ENCODE assay signal across 10 mouse cellular contexts in the genomic region with DNA sequence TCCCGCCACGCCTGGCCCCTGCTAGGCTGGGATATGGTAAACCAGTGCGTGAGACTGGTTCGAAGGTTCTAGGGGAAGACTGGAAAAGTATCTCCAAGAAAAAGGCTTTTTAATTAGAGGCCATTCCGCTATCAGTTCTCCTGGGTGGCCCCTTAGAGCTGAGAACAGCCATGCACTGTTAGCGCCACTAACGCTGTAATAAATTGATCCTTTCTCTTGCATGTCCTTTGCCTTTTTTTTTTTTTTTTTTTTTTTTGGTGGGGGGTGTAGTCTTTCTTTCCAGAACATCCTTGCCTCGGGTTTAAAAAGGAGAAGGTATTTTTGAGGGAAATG. TPM values are rescaled to one million over a fixed set of nuclear protein-coding genes. Genes with fewer than 3 reads are reported as not detected.
DNase-seq lines count a peak whose midpoint lies in the region; ATAC-seq and TF ChIP-seq lines count a peak whose summit lies in the region.
"Had no signal": no experiment of that assay in that cellular context is flagged by ENCODE, and none has a peak within 500 bp of the region (broad histone marks: within the 10 kb centered on the region; RNA-seq: fewer than 3 reads in every experiment).

No protein-coding gene starts in this region.

- no peak for DNase-seq in heart, adult 18-20 months
- no peak for DNase-seq in layer of hippocampus, adult 2 months (ENCODE audit: low spot score in 2 of 2)
- no peak for DNase-seq in left cerebral cortex, adult 8-10 months (ENCODE audit: low spot score in 2 of 2)
- DNase-seq in adrenal gland, adult 2 months, result no peak
- DNase-seq: cerebellum, adult 11-12 months; gastrocnemius, postnatal 25 days had no signal

- no peaks in the 10 kb centered on the region for H3K9me3 ChIP-seq in heart, embryonic 11.5 days (replicated peaks; ENCODE audit: control insufficient read depth, low read length)
- H3K9me3 ChIP-seq in E14TG2a.4 (ENCODE audit: low read length), result no peaks in the 10 kb centered on the region
- no peaks in the 10 kb centered on the region for H3K9me3 ChIP-seq in forebrain, embryonic 16.5 days (ENCODE audit: control insufficient read depth, low read length)
- H3K9me3 ChIP-seq in limb, embryonic 15.5 days, result no peaks in the 10 kb centered on the region

- no peaks in the 10 kb centered on the region for H3K4me1 ChIP-seq in heart, embryonic 11.5 days (ENCODE audit: control insufficient read depth, insufficient read depth, low read length)
- peaks cover 20% of the 10 kb centered on the region for H3K4me1 ChIP-seq in E14TG2a.4 (replicated peaks; ENCODE audit: low read depth, low read length)
- H3K4me1 ChIP-seq in forebrain, embryonic 16.5 days (replicated peaks; ENCODE audit: control insufficient read depth, insufficient read depth, low read length), result 0 out of 2 replicates have a peak, but pooled peaks cover 4% of the 10 kb centered on the region
- peaks cover 8% of the 10 kb centered on the region for H3K4me1 ChIP-seq in limb, embryonic 15.5 days

- ATAC-seq in heart, embryonic 11.5 days (replicated peaks; ENCODE audit: insufficient number of reproducible peaks, low FRiP score, low TSS enrichment), result no peak
- peak; percentile 26; the same call in 1 of the 2 replicates for ATAC-seq in forebrain, embryonic 16.5 days
- ATAC-seq in limb, embryonic 15.5 days (ENCODE audit: insufficient number of reproducible peaks, low FRiP score, low TSS enrichment, low read depth), result no peak

- H3K27ac ChIP-seq in heart, embryonic 11.5 days (ENCODE audit: low read depth, low read length), result no peak overlapping the region
- no peak overlapping the region for H3K27ac ChIP-seq in forebrain, embryonic 16.5 days (ENCODE audit: low read length)
- H3K27ac ChIP-seq in limb, embryonic 15.5 days, result no peak overlapping the region
- H3K27ac ChIP-seq in layer of hippocampus, adult 2 months, result no peak overlapping the region

- no peak overlapping the region for H3K9ac ChIP-seq in heart, embryonic 11.5 days (ENCODE audit: low read depth, low read length)
- no peak overlapping the region for H3K9ac ChIP-seq in forebrain, embryonic 16.5 days (replicated peaks; ENCODE audit: low read depth, low read length)
- H3K9ac ChIP-seq in limb, embryonic 15.5 days, result no peak overlapping the region

- H3K27me3 ChIP-seq in heart, embryonic 11.5 days (ENCODE audit: control insufficient read depth, insufficient read depth, low read length), result peaks cover 13% of the 10 kb centered on the region; the same call in 1 of the 2 replicates
- peaks cover 62% of the 10 kb centered on the region for H3K27me3 ChIP-seq in E14TG2a.4 (ENCODE audit: insufficient read depth, low read length)
- H3K27me3 ChIP-seq in forebrain, embryonic 16.5 days (replicated peaks; ENCODE audit: control insufficient read depth, insufficient read depth, low read length), result peaks cover 3% of the 10 kb centered on the region; the same call in 1 of the 2 replicates
- 0 out of 2 replicates have a peak, but pooled peaks cover 3% of the 10 kb centered on the region for H3K27me3 ChIP-seq in limb, embryonic 15.5 days

- no peaks in the 10 kb centered on the region for H3K36me3 ChIP-seq in heart, embryonic 11.5 days (ENCODE audit: control insufficient read depth, insufficient read depth, low read length)
- no peaks in the 10 kb centered on the region for H3K36me3 ChIP-seq in E14TG2a.4 (ENCODE audit: insufficient read depth, low read length)
- no peaks in the 10 kb centered on the region for H3K36me3 ChIP-seq in forebrain, embryonic 16.5 days (ENCODE audit: control insufficient read depth, insufficient read depth)
- no peaks in the 10 kb centered on the region for H3K36me3 ChIP-seq in limb, embryonic 15.5 days

- 36% methylated on average over 8 of the region's 8 CpGs for WGBS in heart, embryonic 11.5 days (ENCODE audit: insufficient replicate concordance)
- 17% methylated on average over 8 of the region's 8 CpGs for WGBS in forebrain, embryonic 16.5 days
- WGBS in limb, embryonic 15.5 days, result 20% methylated on average over 8 of the region's 8 CpGs

- H3K4me2 ChIP-seq in heart, embryonic 11.5 days, result peak overlapping the region; percentile 53
- peak overlapping the region; percentile 22; the same call in 1 of the 2 replicates for H3K4me2 ChIP-seq in forebrain, embryonic 16.5 days (ENCODE audit: low read length)
- H3K4me2 ChIP-seq in limb, embryonic 15.5 days, result peak overlapping the region; percentile 40

- 0 out of 2 replicates have a peak overlapping the region, but pooled peaks have one; percentile 1 for H3K4me3 ChIP-seq in heart, embryonic 11.5 days (ENCODE audit: low read depth, low read length)
- peak overlapping the region; percentile 53 for H3K4me3 ChIP-seq in E14TG2a.4 (replicated peaks; ENCODE audit: low read length)
- no peak overlapping the region for H3K4me3 ChIP-seq in forebrain, embryonic 16.5 days (replicated peaks; ENCODE audit: low read length)
- peak overlapping the region; percentile 4; the same call in 1 of the 2 replicates for H3K4me3 ChIP-seq in limb, embryonic 15.5 days
- no peak overlapping the region for H3K4me3 ChIP-seq in layer of hippocampus, adult 2 months

- no peak for TF ChIP-seq CTCF in E14TG2a.4 (conservative IDR thresholded peaks at IDR 0.05; ENCODE audit: low read length)
- TF ChIP-seq CTCF in layer of hippocampus, adult 2 months (conservative IDR thresholded peaks at IDR 0.05), result no peak

RNA-seq across cellular contexts. Expression of gene Basp1, which starts 32.6 kb away (rescaled TPM):
- 15.3 and 16.3 TPM in 2 replicates for polyA plus RNA-seq in heart, embryonic 11.5 days (2014; fragmentation: Nextera tagmentation; extraction: Ambion mirVana)
- total RNA-seq in heart, adult 18-20 months (2021), result 1 to 10 TPM; 1.0 to 2.9 TPM
- polyA plus RNA-seq in forebrain, embryonic 16.5 days (2015; fragmentation: Nextera tagmentation; extraction: Ambion mirVana), result 198 and 206 TPM in 2 replicates
- polyA plus RNA-seq in limb, embryonic 15.5 days (2015; fragmentation: Nextera tagmentation; extraction: Ambion mirVana), result 34.2 and 41.9 TPM in 2 replicates
- 100 to 1,000 TPM; 576 to 634 TPM for total RNA-seq in layer of hippocampus, adult 2 months (2021)
- 100 to 1,000 TPM; 508 to 561 (median 536) TPM for total RNA-seq in left cerebral cortex, adult 8-10 months (2022)
- 1 to 10 TPM; 6.6 to 8.1 TPM for total RNA-seq in adrenal gland, adult 2 months (2021)
- polyA plus RNA-seq in adrenal gland, adult 2 months (2012; rRNA removed), result 2.4 and 4.2 TPM in 2 replicates

Comparison
In these comparisons a context has a peak if more than half of its experiments do, and no peak if none do; other contexts are left out.
1. H3K4me3 ChIP-seq: peak in heart, embryonic 11.5 days (single experiment), E14TG2a.4 (single experiment) and limb, embryonic 15.5 days (single experiment); none in forebrain, embryonic 16.5 days (single experiment) and layer of hippocampus, adult 2 months (single experiment).
2. RNA of gene Basp1, which starts 32.6 kb away (total RNA-seq): 576 to 634 TPM in layer of hippocampus, adult 2 months and 508 to 561 TPM in left cerebral cortex, adult 8-10 months; 6.6 to 8.1 TPM in adrenal gland, adult 2 months and 1.0 to 2.9 TPM in heart, adult 18-20 months; every median in the first group is over 10 times any median in the second.
3. Peak in every context shown above with its lines, with median percentiles within 50 percentile points of each other: H3K4me2 ChIP-seq.